Mouse (Mus musculus) forebrain, embryonic 14.5 days (tissue): ENCODE results near the gene Ift81. TPM values are rescaled to one million over a fixed set of nuclear protein-coding genes. Genes with fewer than 3 reads are reported as not detected.

Experiments used
- ATAC-seq: fragments of 200-750 bp; cut with Nextera tagmentation; 2 replicates; pipeline ENCODE4 v1.8.0; 2017; ENCODE audit warnings: mild to moderate bottlenecking, moderate library complexity
- DNase-seq: peaks from one replicate; pipeline ENCODE4 v3.0.0-alpha.2; 2015; ENCODE audit warnings: low spot score
- H3K27ac ChIP-seq: fragments of 300-500 bp; sonication (generic); 2 replicates; pipeline ENCODE4 v1.5.1; 2014; ENCODE audit warnings: low read depth, mild to moderate bottlenecking, control low read depth, low read length, moderate library complexity
- H3K27me3 ChIP-seq: fragments of 300-500 bp; sonication (generic); replicated peaks from 2 replicates; pipeline ENCODE4 v1.6.1; 2014; ENCODE audit warnings: low read length, control low read depth, mixed read lengths; ENCODE audit not compliant: control insufficient read depth, insufficient read depth
- H3K36me3 ChIP-seq: fragments of 300-500 bp; sonication (generic); 2 replicates; pipeline ENCODE4 v1.6.1; 2014; ENCODE audit warnings: low read length, control low read depth; ENCODE audit not compliant: control insufficient read depth, insufficient read depth
- H3K4me1 ChIP-seq: fragments of 300-500 bp; sonication (generic); 2 replicates; pipeline ENCODE4 v1.6.1; 2014; ENCODE audit warnings: antibody characterized with exemption, low read length, control low read depth; ENCODE audit not compliant: control insufficient read depth, insufficient read depth
- H3K4me2 ChIP-seq: fragments of 300-500 bp; sonication (generic); 2 replicates; pipeline ENCODE4 v1.6.1; 2014; ENCODE audit warnings: mild to moderate bottlenecking, control low read depth, low read length
- H3K4me3 ChIP-seq: fragments of 300-500 bp; sonication (generic); 2 replicates; pipeline ENCODE4 v1.5.1; 2014; ENCODE audit warnings: low read depth, low read length, control low read depth
- H3K9ac ChIP-seq: fragments of 300-500 bp; sonication (generic); 2 replicates; pipeline ENCODE4 v1.6.1; 2014; ENCODE audit warnings: mild to moderate bottlenecking, low read length, control low read depth, moderate library complexity
- H3K9me3 ChIP-seq: fragments of 300-500 bp; sonication (generic); replicated peaks from 2 replicates; pipeline ENCODE4 v1.6.1; 2016; ENCODE audit warnings: low read length, control low read depth, mixed read lengths; ENCODE audit not compliant: control insufficient read depth
- WGBS: fragments of 180-500 bp; shearing (Covaris S2); extraction: QIAGEN DNeasy Blood & Tissue Kit; methylation state at CpG from one replicate; pipeline ENCODE4 v1.1.7; 2014; 5-methylcytosine and 5-hydroxymethylcytosine counted together
- polyA plus RNA-seq: library from polyadenylated mRNA; unstranded; fragments of >200 nt; fragmentation: Nextera tagmentation; extraction: Ambion mirVana; gene quantifications from 2 replicates; pipeline ENCODE4 v1.2.1, GENCODE M21; 2014

Gene Ift81
- polyA plus RNA-seq, 1 experiment from 2014 or later: 48.9 TPM

- H3K27ac ChIP-seq: no peak overlapping the region
- H3K4me1 ChIP-seq: no peaks in the 10 kb centered on the region
- H3K9ac ChIP-seq: no peak overlapping the region
- ATAC-seq (no peak), DNase-seq (no peak)
- H3K9me3 ChIP-seq: no peaks in the 10 kb centered on the region
- no peaks in the 10 kb centered on the region for H3K27me3 ChIP-seq
- WGBS: 78% methylated on average over 23 of the region's 23 CpGs
- no peaks in the 10 kb centered on the region for H3K36me3 ChIP-seq
- H3K4me2 ChIP-seq: no peak overlapping the region
- H3K4me3 ChIP-seq: no peak overlapping the region
Measured at GRCm38 (mm10) chr5:122520254-122521129, 93.8 kb downstream of the Ift81 start.

GRCm38 (mm10) chr5:122519043-122519660 lies 95.2 kb downstream of the Ift81 start:
- peaks cover 3% of the 10 kb centered on the region; the same call in 1 of the 2 replicates for H3K4me1 ChIP-seq
- no peak overlapping the region for H3K9ac ChIP-seq
- no peaks in the 10 kb centered on the region for H3K27me3 ChIP-seq
- ATAC-seq: no peak
- 67% methylated on average over 7 of the region's 7 CpGs for WGBS
- H3K4me2 ChIP-seq: no peak overlapping the region
- no peaks in the 10 kb centered on the region for H3K36me3 ChIP-seq
- no peak overlapping the region for H3K27ac ChIP-seq
- H3K9me3 ChIP-seq: no peaks in the 10 kb centered on the region
- H3K4me3 ChIP-seq: no peak overlapping the region
- DNase-seq: no peak

GRCm38 (mm10) chr5:122518247-122518646 lies 96.1 kb downstream of the Ift81 start:
- ATAC-seq: no peak

GRCm38 (mm10) chr5:122516901-122517300 lies 97.4 kb downstream of the Ift81 start:
- Histone ChIP-seq H3K9ac (no peak overlapping the region), H3K4me2 (no peak overlapping the region), H3K9me3 (no peaks in the 10 kb centered on the region), H3K4me3 (no peak overlapping the region), H3K27me3 (no peaks in the 10 kb centered on the region), H3K27ac (no peak overlapping the region), H3K4me1 (peaks cover 8% of the 10 kb centered on the region; the same call in 1 of the 2 replicates), H3K36me3 (no peaks in the 10 kb centered on the region)
- 93% methylated on average over 5 of the region's 5 CpGs for WGBS
- ATAC-seq (no peak), DNase-seq (no peak)

More at GRCm38 (mm10) chr5:122518247-122518646, 96.1 kb downstream of the Ift81 start:
- no peak overlapping the region for H3K9ac ChIP-seq
- no peaks in the 10 kb centered on the region for H3K27me3 ChIP-seq
- no peaks in the 10 kb centered on the region for H3K36me3 ChIP-seq
- WGBS: 39% methylated on average over 8 of the region's 8 CpGs
- no peak overlapping the region for H3K4me2 ChIP-seq
- H3K4me1 ChIP-seq: peaks cover 8% of the 10 kb centered on the region; the same call in 1 of the 2 replicates
- H3K4me3 ChIP-seq: no peak overlapping the region
- H3K27ac ChIP-seq: no peak overlapping the region
- no peak for DNase-seq
- H3K9me3 ChIP-seq: no peaks in the 10 kb centered on the region

DNA sequence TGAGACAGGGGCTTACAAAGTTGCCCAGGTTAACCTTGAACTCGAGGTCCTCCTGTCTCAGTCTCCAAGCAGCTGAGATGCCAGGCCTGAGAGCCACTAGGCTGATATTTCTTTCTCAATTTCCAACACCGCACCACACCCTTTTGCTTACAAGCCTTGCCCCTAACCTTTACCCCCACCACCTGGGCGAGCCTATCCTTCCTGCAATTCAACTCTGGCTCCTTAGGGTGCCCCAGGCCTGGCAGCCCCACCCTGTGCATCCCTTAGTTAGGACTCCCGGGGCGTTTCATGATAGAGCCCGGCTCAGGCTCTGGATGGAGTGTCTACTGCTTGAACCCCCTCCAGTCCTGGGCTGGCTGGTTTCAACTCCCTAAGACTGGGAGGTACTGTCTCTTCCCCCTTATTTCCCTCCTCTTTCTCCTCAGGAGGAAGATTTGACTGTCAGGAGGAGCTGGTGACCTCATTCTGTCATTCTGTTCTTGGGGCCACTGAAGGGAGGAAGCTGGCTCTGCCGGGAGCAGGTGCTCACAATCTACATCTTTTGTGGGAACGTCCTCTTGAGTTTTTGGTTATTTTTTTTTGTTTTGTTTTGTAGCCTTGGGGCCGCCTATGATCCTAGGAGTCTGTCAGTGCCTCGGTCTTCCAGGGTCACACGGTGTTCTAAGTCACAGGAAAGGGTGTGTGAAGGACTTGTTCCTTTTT lies 98.1 kb downstream of the Ift81 start:
- Histone ChIP-seq H3K36me3 (no peaks in the 10 kb centered on the region), H3K9ac (no peak overlapping the region), H3K9me3 (no peaks in the 10 kb centered on the region), H3K4me1 (peaks cover 8% of the 10 kb centered on the region; the same call in 1 of the 2 replicates), H3K27me3 (no peaks in the 10 kb centered on the region), H3K4me2 (no peak overlapping the region), H3K4me3 (no peak overlapping the region), H3K27ac (no peak overlapping the region)
- no peak for ATAC-seq
- DNase-seq: no peak
- 83% methylated on average over 11 of the region's 11 CpGs for WGBS

GRCm38 (mm10) chr5:122514127-122514521 lies 100.2 kb downstream of the Ift81 start:
- Histone ChIP-seq H3K4me1 (peaks cover 8% of the 10 kb centered on the region; the same call in 1 of the 2 replicates), H3K9me3 (no peaks in the 10 kb centered on the region), H3K27me3 (no peaks in the 10 kb centered on the region), H3K36me3 (no peaks in the 10 kb centered on the region), H3K4me2 (peak overlapping the region; percentile 8; the same call in 1 of the 2 replicates), H3K9ac (no peak overlapping the region), H3K4me3 (no peak overlapping the region), H3K27ac (no peak overlapping the region)
- WGBS: 9% methylated on average over 8 of the region's 8 CpGs
- DNase-seq: no peak
- no peak for ATAC-seq

- Histone ChIP-seq H3K4me1 (peaks cover 8% of the 10 kb centered on the region; the same call in 1 of the 2 replicates), H3K4me2 (peak overlapping the region; percentile 8; the same call in 1 of the 2 replicates), H3K27ac (no peak overlapping the region), H3K9me3 (no peaks in the 10 kb centered on the region), H3K27me3 (no peaks in the 10 kb centered on the region), H3K4me3 (no peak overlapping the region), H3K9ac (no peak overlapping the region), H3K36me3 (no peaks in the 10 kb centered on the region)
- 45% methylated on average over 20 of the region's 23 CpGs for WGBS
- DNase-seq (no peak), ATAC-seq (no peak)
Measured at GRCm38 (mm10) chr5:122513421-122514126, 100.7 kb downstream of the Ift81 start.

GRCm38 (mm10) chr5:122512011-122512410 lies 102.3 kb downstream of the Ift81 start:
- no peak for DNase-seq
- no peak overlapping the region for H3K4me3 ChIP-seq
- WGBS: 65% methylated on average over 6 of the region's 6 CpGs
- no peak overlapping the region for H3K9ac ChIP-seq
- no peaks in the 10 kb centered on the region for H3K27me3 ChIP-seq
- ATAC-seq: no peak
- no peak overlapping the region for H3K4me2 ChIP-seq
- H3K9me3 ChIP-seq: no peaks in the 10 kb centered on the region
- H3K36me3 ChIP-seq: no peaks in the 10 kb centered on the region
- H3K27ac ChIP-seq: no peak overlapping the region
- peaks cover 8% of the 10 kb centered on the region; the same call in 1 of the 2 replicates for H3K4me1 ChIP-seq
